Mouse (Mus musculus): ENCODE measurements around the gene Chic2. TPM values are rescaled to one million over a fixed set of nuclear protein-coding genes. Genes with fewer than 3 reads are reported as not detected.

Chic2 gene
- polyA plus RNA-seq, 1 experiment from 2014 or later = 21.6 TPM

DNA sequence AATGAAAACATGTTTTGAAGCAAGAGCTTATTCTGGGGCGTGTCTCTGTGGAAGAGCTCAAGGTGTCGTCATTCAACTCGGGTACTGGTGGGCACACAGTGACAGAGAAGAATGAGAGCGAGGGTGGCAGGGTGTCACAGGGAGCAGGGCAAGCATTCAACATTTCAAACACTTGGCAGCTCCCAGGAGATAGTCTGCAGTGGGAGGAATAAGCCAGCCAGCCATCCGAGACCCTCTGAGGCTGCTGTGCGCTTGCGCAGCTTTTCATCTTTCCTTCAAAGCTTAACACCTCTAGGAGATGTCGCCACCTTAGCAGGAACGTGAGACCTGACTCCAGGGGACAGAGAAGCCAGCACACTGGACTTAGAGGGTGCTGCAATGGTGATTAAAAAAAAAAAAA lies 88.2 kb downstream of the Chic2 start:
- H3K36me3 ChIP-seq = no peaks in the 10 kb centered on the region
- no peaks in the 10 kb centered on the region for H3K9me3 ChIP-seq (replicated peaks)
- peaks cover 34% of the 10 kb centered on the region for H3K27me3 ChIP-seq
- H3K4me1 ChIP-seq (replicated peaks) = peaks cover 20% of the 10 kb centered on the region
- ATAC-seq (replicated peaks; ENCODE audit: insufficient number of reproducible peaks, insufficient read depth, low FRiP score, low read depth) = no peak
- H3K4me2 ChIP-seq = peak overlapping the region; percentile 24; the same call in 1 of the 2 replicates
- H3K4me3 ChIP-seq = no peak overlapping the region
- no peak overlapping the region for H3K27ac ChIP-seq
- no peak overlapping the region for H3K9ac ChIP-seq
- WGBS = 21% methylated on average over 9 of the region's 9 CpGs

DNA sequence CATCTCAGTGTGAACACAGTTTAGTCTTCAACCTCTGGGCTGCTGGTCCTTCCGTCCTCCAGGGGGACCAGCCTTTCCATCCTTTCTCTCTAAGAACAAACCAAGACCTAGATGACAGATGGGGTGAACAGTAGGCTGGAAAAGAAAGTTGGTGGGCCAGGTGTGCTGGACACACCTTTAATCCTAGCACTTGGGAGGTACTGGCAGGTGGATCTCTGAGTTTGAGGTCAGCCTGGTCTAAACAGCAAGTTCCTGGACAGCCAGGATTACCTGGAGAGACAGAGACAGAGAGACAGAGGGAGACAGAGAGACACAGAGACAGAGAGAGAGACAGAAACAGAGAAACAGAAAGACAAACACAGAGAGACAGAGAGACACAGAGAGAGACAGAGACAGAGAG lies 89.0 kb downstream of the Chic2 start:
- Histone ChIP-seq H3K4me2 (no peak overlapping the region), H3K9me3 (replicated peaks) (no peaks in the 10 kb centered on the region), H3K9ac (no peak overlapping the region), H3K27ac (no peak overlapping the region), H3K4me1 (replicated peaks) (peaks cover 15% of the 10 kb centered on the region), H3K27me3 (peaks cover 37% of the 10 kb centered on the region), H3K36me3 (no peaks in the 10 kb centered on the region), H3K4me3 (no peak overlapping the region)
- 90% methylated on average over 1 of the region's 1 CpGs for WGBS
- no peak for ATAC-seq (replicated peaks; ENCODE audit: insufficient number of reproducible peaks, insufficient read depth, low FRiP score, low read depth)

DNA sequence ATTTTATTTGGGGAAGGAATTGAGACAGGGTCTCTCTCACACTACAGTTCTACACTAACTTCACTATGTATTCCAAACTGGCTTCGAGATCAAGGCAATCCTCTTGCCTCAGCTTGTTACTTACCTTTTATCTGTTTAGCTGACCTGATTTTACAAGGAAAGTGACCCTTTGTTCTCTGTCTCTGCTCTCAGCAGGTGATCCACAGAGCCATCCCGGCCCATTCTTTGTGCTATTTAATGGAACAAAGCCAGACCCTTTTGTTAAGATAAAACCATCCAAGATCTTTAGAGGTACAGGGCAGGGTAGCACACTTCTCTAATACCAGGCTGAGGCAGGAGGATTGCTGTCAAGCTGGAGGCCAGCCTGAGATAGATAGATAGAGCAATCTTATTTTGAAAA lies 91.6 kb downstream of the Chic2 start:
- H3K4me3 ChIP-seq = no peak overlapping the region
- no peak overlapping the region for H3K9ac ChIP-seq
- WGBS = 58% methylated on average over 2 of the region's 2 CpGs
- no peaks in the 10 kb centered on the region for H3K9me3 ChIP-seq (replicated peaks)
- ATAC-seq (replicated peaks; ENCODE audit: insufficient number of reproducible peaks, insufficient read depth, low FRiP score, low read depth) = no peak
- no peak overlapping the region for H3K27ac ChIP-seq
- no peak overlapping the region for H3K4me2 ChIP-seq
- H3K27me3 ChIP-seq = peaks cover 44% of the 10 kb centered on the region
- H3K4me1 ChIP-seq (replicated peaks) = peaks cover 10% of the 10 kb centered on the region
- H3K36me3 ChIP-seq = no peaks in the 10 kb centered on the region

- 78% methylated on average over 5 of the region's 5 CpGs for WGBS
- H3K27me3 ChIP-seq = peaks cover 43% of the 10 kb centered on the region
Observed at GRCm38 (mm10) chr5:74951375-74951774, 93.2 kb downstream of the Chic2 start.

GRCm38 (mm10) chr5:74949298-74949697 lies 95.3 kb downstream of the Chic2 start:
- no peak overlapping the region for H3K4me2 ChIP-seq
- H3K36me3 ChIP-seq = no peaks in the 10 kb centered on the region
- no peaks in the 10 kb centered on the region for H3K9me3 ChIP-seq (replicated peaks)
- H3K4me1 ChIP-seq (replicated peaks) = peaks cover 5% of the 10 kb centered on the region
- H3K27me3 ChIP-seq = peaks cover 38% of the 10 kb centered on the region
- H3K4me3 ChIP-seq = no peak overlapping the region
- ATAC-seq (replicated peaks; ENCODE audit: insufficient number of reproducible peaks, insufficient read depth, low FRiP score, low read depth) = no peak
- no peak overlapping the region for H3K27ac ChIP-seq
- 63% methylated on average over 7 of the region's 7 CpGs for WGBS
- H3K9ac ChIP-seq = no peak overlapping the region

More at GRCm38 (mm10) chr5:74951375-74951774, 93.2 kb downstream of the Chic2 start:
- Histone ChIP-seq H3K4me3 (no peak overlapping the region), H3K9me3 (replicated peaks) (no peaks in the 10 kb centered on the region), H3K4me2 (no peak overlapping the region), H3K4me1 (replicated peaks) (peaks cover 2% of the 10 kb centered on the region), H3K9ac (no peak overlapping the region), H3K27ac (no peak overlapping the region), H3K36me3 (no peaks in the 10 kb centered on the region)
- no peak for ATAC-seq (replicated peaks; ENCODE audit: insufficient number of reproducible peaks, insufficient read depth, low FRiP score, low read depth)

GRCm38 (mm10) chr5:74948482-74948881 lies 96.1 kb downstream of the Chic2 start:
- Histone ChIP-seq H3K4me2 (no peak overlapping the region), H3K36me3 (no peaks in the 10 kb centered on the region), H3K9ac (no peak overlapping the region), H3K4me3 (no peak overlapping the region), H3K27me3 (peaks cover 38% of the 10 kb centered on the region), H3K9me3 (replicated peaks) (no peaks in the 10 kb centered on the region), H3K4me1 (replicated peaks) (peaks cover 10% of the 10 kb centered on the region), H3K27ac (no peak overlapping the region)
- ATAC-seq (replicated peaks; ENCODE audit: insufficient number of reproducible peaks, insufficient read depth, low FRiP score, low read depth) = no peak
- 51% methylated on average over 8 of the region's 8 CpGs for WGBS

Other genes starting within 250 kb of the Chic2 start
- not detected in 2 replicates for gene Gsx2, start 30.8 kb upstream of the Chic2 start, polyA plus RNA-seq (2015; fragmentation: Nextera tagmentation; extraction: Ambion mirVana)
- gene Pdgfra, start 107.5 kb upstream of the Chic2 start, polyA plus RNA-seq (2015; fragmentation: Nextera tagmentation; extraction: Ambion mirVana) = 14.7 and 19.0 TPM in 2 replicates